10 mouse cellular contexts compared by ENCODE assay signal in genomic region chr2:162411014-162411413, GRCm38 (mm10).
DNase-seq lines count a peak whose midpoint lies in the region; ATAC-seq and TF ChIP-seq lines count a peak whose summit lies in the region.
"Had no signal": no experiment of that assay in that cellular context is flagged by ENCODE, and none has a peak within 500 bp of the region (broad histone marks: within the 10 kb centered on the region; RNA-seq: fewer than 3 reads in every experiment).

No protein-coding gene starts in this region.

- no peak for TF ChIP-seq POLR2A in brain, embryonic 14.5 days (IDR thresholded peaks at IDR 0.05; ENCODE audit: borderline replicate concordance, extremely low read depth, insufficient read depth, insufficient read length, poor library complexity, severe bottlenecking)

- no peak for TF ChIP-seq CTCF in brain, embryonic 14.5 days (IDR thresholded peaks at IDR 0.05; ENCODE audit: borderline replicate concordance, extremely low read depth, insufficient read depth, insufficient read length)

- 0 out of 2 replicates have a peak, but pooled peaks have one; percentile 33 for ATAC-seq in cerebellum, adult (ENCODE audit: insufficient number of reproducible peaks, low FRiP score, low TSS enrichment)

- no peak for DNase-seq in cerebellum, adult 8-10 months
- peak; percentile 7 for DNase-seq in kidney, postnatal 10 days
- DNase-seq in kidney, adult 9 months = no peak
- DNase-seq in brain, embryonic 14.5 days (ENCODE audit: low read depth) = peak; percentile 66
- peak; percentile 18 to 38 for DNase-seq in frontal cortex, postnatal 10 days (ENCODE audit: low spot score in 2 of 2)
- no peak for DNase-seq in embryo, embryonic 11 days
- no peak for DNase-seq in urinary bladder, adult 18-20 months (ENCODE audit: low spot score in 2 of 2)
- DNase-seq: heart, postnatal 4 days; lung, embryonic 14.5 days had no signal

Comparison
In these comparisons a context has a peak if more than half of its experiments do, and no peak if none do; other contexts are left out.
1. DNase-seq: peak in kidney, postnatal 10 days (single experiment), brain, embryonic 14.5 days (single experiment) and frontal cortex, postnatal 10 days (2 of 2); none in cerebellum, adult 8-10 months (single experiment), kidney, adult 9 months (single experiment), embryo, embryonic 11 days (single experiment) and urinary bladder, adult 18-20 months (0 of 2).